Mouse (Mus musculus): ENCODE measurements at regions not wholly inside any gene's neighbourhood (a gene's known extent, or its start where the extent isn't known, plus 50 kb on each side); places are given as distances from the start of the nearest gene placed in this dataset.
A peak's percentile ranks its signal among the peaks of the same experiment; 100 is the strongest.

GRCm38 (mm10) chr2:92735784-92736183 is 136.3 kb downstream of the Chst1 start:
- Histone ChIP-seq H3ac (ENCODE audit: control insufficient read depth, insufficient read length, low read depth) (no peak overlapping the region), H3K4me3 (ENCODE audit: insufficient read depth, poor library complexity, severe bottlenecking) (no peak overlapping the region), H3K36me3 (ENCODE audit: control insufficient read depth, insufficient read depth) (no peaks in the 10 kb centered on the region), H3K27me3 (ENCODE audit: control insufficient read depth, insufficient read depth, insufficient read length) (no peaks in the 10 kb centered on the region), H3K79me2 (ENCODE audit: control insufficient read depth, insufficient read depth) (no peaks in the 10 kb centered on the region), H3K79me3 (ENCODE audit: low read depth) (no peaks in the 10 kb centered on the region)
- TF ChIP-seq MAX (IDR thresholded peaks at IDR 0.05) = no peak
- TF ChIP-seq FOSL1 (IDR thresholded peaks at IDR 0.05; ENCODE audit: insufficient read depth, low read length, poor library complexity, severe bottlenecking) = no peak
- TF ChIP-seq MYOD1 (IDR thresholded peaks at IDR 0.05; ENCODE audit: control insufficient read depth, insufficient read length, low read depth) = no peak
- no peak for TF ChIP-seq CEBPB (IDR thresholded peaks at IDR 0.05; ENCODE audit: low read depth)
- TF ChIP-seq MYOG (IDR thresholded peaks at IDR 0.05; ENCODE audit: control insufficient read depth, extremely low read depth, insufficient read length) = no peak
- no peak for TF ChIP-seq USF1 (IDR thresholded peaks at IDR 0.05; ENCODE audit: low read depth)
- TF ChIP-seq CTCF (IDR thresholded peaks at IDR 0.05; ENCODE audit: control insufficient read depth, insufficient read depth, insufficient read length) = no peak

GRCm38 (mm10) chr2:92737301-92737700 is 137.8 kb downstream of the Chst1 start:
- TF ChIP-seq USF1 (IDR thresholded peaks at IDR 0.05; ENCODE audit: low read depth) (no peak), MYOD1 (IDR thresholded peaks at IDR 0.05; ENCODE audit: control insufficient read depth, insufficient read length, low read depth) (no peak), CEBPB (IDR thresholded peaks at IDR 0.05; ENCODE audit: low read depth) (no peak), CTCF (IDR thresholded peaks at IDR 0.05; ENCODE audit: control insufficient read depth, insufficient read depth, insufficient read length) (no peak), MYOG (IDR thresholded peaks at IDR 0.05; ENCODE audit: control insufficient read depth, extremely low read depth, insufficient read length) (no peak), FOSL1 (IDR thresholded peaks at IDR 0.05; ENCODE audit: insufficient read depth, low read length, poor library complexity, severe bottlenecking) (no peak), MAX (IDR thresholded peaks at IDR 0.05) (no peak)
- Histone ChIP-seq H3K79me3 (ENCODE audit: low read depth) (no peaks in the 10 kb centered on the region), H3K27me3 (ENCODE audit: control insufficient read depth, insufficient read depth, insufficient read length) (no peaks in the 10 kb centered on the region), H3ac (ENCODE audit: control insufficient read depth, insufficient read length, low read depth) (no peak overlapping the region), H3K4me3 (ENCODE audit: insufficient read depth, poor library complexity, severe bottlenecking) (no peak overlapping the region), H3K36me3 (ENCODE audit: control insufficient read depth, insufficient read depth) (no peaks in the 10 kb centered on the region), H3K79me2 (ENCODE audit: control insufficient read depth, insufficient read depth) (no peaks in the 10 kb centered on the region)

- H3K36me3 ChIP-seq (ENCODE audit: control insufficient read depth, insufficient read depth) = no peaks in the 10 kb centered on the region
- no peak for TF ChIP-seq USF1 (IDR thresholded peaks at IDR 0.05; ENCODE audit: low read depth)
- no peak for TF ChIP-seq MYOD1 (IDR thresholded peaks at IDR 0.05; ENCODE audit: control insufficient read depth, insufficient read length, low read depth)
- TF ChIP-seq CEBPB (IDR thresholded peaks at IDR 0.05; ENCODE audit: low read depth) = no peak
- no peak for TF ChIP-seq MYOG (IDR thresholded peaks at IDR 0.05; ENCODE audit: control insufficient read depth, extremely low read depth, insufficient read length)
- TF ChIP-seq FOSL1 (IDR thresholded peaks at IDR 0.05; ENCODE audit: insufficient read depth, low read length, poor library complexity, severe bottlenecking) = no peak
- H3K27me3 ChIP-seq (ENCODE audit: control insufficient read depth, insufficient read depth, insufficient read length) = no peaks in the 10 kb centered on the region
- peaks cover 22% of the 10 kb centered on the region for H3K79me2 ChIP-seq (ENCODE audit: control insufficient read depth, insufficient read depth)
- H3K4me3 ChIP-seq (ENCODE audit: insufficient read depth, poor library complexity, severe bottlenecking) = no peak overlapping the region
- H3ac ChIP-seq (ENCODE audit: control insufficient read depth, insufficient read length, low read depth) = no peak overlapping the region
- H3K79me3 ChIP-seq (ENCODE audit: low read depth) = peaks cover 10% of the 10 kb centered on the region
Measured at GRCm38 (mm10) chr2:92739576-92739975, 140.1 kb downstream of the Chst1 start.

- Histone ChIP-seq H3K27me3 (ENCODE audit: control insufficient read depth, insufficient read depth, insufficient read length) (no peaks in the 10 kb centered on the region), H3K79me2 (ENCODE audit: control insufficient read depth, insufficient read depth) (peaks cover 35% of the 10 kb centered on the region), H3K4me3 (ENCODE audit: insufficient read depth, poor library complexity, severe bottlenecking) (no peak overlapping the region), H3K79me3 (ENCODE audit: low read depth) (peaks cover 21% of the 10 kb centered on the region), H3K36me3 (ENCODE audit: control insufficient read depth, insufficient read depth) (peaks cover 7% of the 10 kb centered on the region), H3ac (ENCODE audit: control insufficient read depth, insufficient read length, low read depth) (no peak overlapping the region)
- TF ChIP-seq USF1 (IDR thresholded peaks at IDR 0.05; ENCODE audit: low read depth) = no peak
Measured at GRCm38 (mm10) chr2:92740776-92741295, 141.3 kb downstream of the Chst1 start.

GRCm38 (mm10) chr2:92742025-92742424 is 142.5 kb downstream of the Chst1 start:
- peak overlapping the region; percentile 52 for H3ac ChIP-seq (ENCODE audit: control insufficient read depth, insufficient read length, low read depth)
- H3K27me3 ChIP-seq (ENCODE audit: control insufficient read depth, insufficient read depth, insufficient read length) = no peaks in the 10 kb centered on the region
- peaks cover 7% of the 10 kb centered on the region for H3K36me3 ChIP-seq (ENCODE audit: control insufficient read depth, insufficient read depth)
- H3K4me3 ChIP-seq (ENCODE audit: insufficient read depth, poor library complexity, severe bottlenecking) = peak overlapping the region; percentile 31
- TF ChIP-seq MAX (IDR thresholded peaks at IDR 0.05) = peak; percentile 77
- no peak for TF ChIP-seq CEBPB (IDR thresholded peaks at IDR 0.05; ENCODE audit: low read depth)
- peaks cover 44% of the 10 kb centered on the region for H3K79me2 ChIP-seq (ENCODE audit: control insufficient read depth, insufficient read depth)
- H3K79me3 ChIP-seq (ENCODE audit: low read depth) = peaks cover 24% of the 10 kb centered on the region

GRCm38 (mm10) chr2:92742671-92743070 is 143.2 kb downstream of the Chst1 start:
- no peaks in the 10 kb centered on the region for H3K27me3 ChIP-seq (ENCODE audit: control insufficient read depth, insufficient read depth, insufficient read length)
- peaks cover 7% of the 10 kb centered on the region for H3K36me3 ChIP-seq (ENCODE audit: control insufficient read depth, insufficient read depth)
- peaks cover 45% of the 10 kb centered on the region for H3K79me2 ChIP-seq (ENCODE audit: control insufficient read depth, insufficient read depth)
- peaks cover 26% of the 10 kb centered on the region for H3K79me3 ChIP-seq (ENCODE audit: low read depth)
- peak overlapping the region; percentile 62 for H3ac ChIP-seq (ENCODE audit: control insufficient read depth, insufficient read length, low read depth)
- no peak for TF ChIP-seq USF1 (IDR thresholded peaks at IDR 0.05; ENCODE audit: low read depth)
- peak; percentile 86 for TF ChIP-seq CEBPB (IDR thresholded peaks at IDR 0.05; ENCODE audit: low read depth)
- H3K4me3 ChIP-seq (ENCODE audit: insufficient read depth, poor library complexity, severe bottlenecking) = peak overlapping the region; percentile 31

All from C2C12 (cell line).